In the genomic region with DNA sequence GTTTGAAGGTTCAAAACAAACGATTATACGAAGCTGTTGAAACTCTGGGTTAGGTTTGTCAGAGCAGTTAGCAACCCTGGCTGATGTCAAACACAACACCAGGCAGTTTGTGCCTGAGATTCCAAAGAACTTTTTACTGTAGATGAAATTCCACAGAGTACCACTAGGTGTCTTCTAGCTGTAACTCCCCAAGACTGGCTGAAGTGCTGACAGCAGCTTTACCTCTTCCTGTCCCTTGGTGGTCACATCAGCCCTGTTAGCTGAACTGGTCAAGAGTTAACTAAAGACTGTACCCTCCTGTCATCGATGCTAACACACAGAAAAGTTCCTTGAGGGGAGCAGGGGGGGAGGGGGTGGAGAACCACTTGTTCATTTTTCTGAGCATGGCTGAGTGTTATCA, we compare ENCODE assay signal across 9 mouse cellular contexts. TPM values are rescaled to one million over a fixed set of nuclear protein-coding genes. Genes with fewer than 3 reads are reported as not detected.
A peak's percentile ranks its signal among the peaks of the same experiment; 100 is the strongest.
DNase-seq lines count a peak whose midpoint lies in the region; ATAC-seq and TF ChIP-seq lines count a peak whose summit lies in the region.
"Had no signal": no experiment of that assay in that cellular context is flagged by ENCODE, and none has a peak within 500 bp of the region (broad histone marks: within the 10 kb centered on the region; RNA-seq: fewer than 3 reads in every experiment).

No protein-coding gene starts in this region.

- H3K9me3 ChIP-seq in forebrain, embryonic 14.5 days (replicated peaks; ENCODE audit: control insufficient read depth, low read length), result no peaks in the 10 kb centered on the region
- no peaks in the 10 kb centered on the region for H3K9me3 ChIP-seq in forebrain, embryonic 15.5 days
- no peaks in the 10 kb centered on the region for H3K9me3 ChIP-seq in neural tube, embryonic 11.5 days (ENCODE audit: control insufficient read depth, low read length)
- H3K9me3 ChIP-seq in kidney, postnatal 0 days (replicated peaks; ENCODE audit: low read length), result no peaks in the 10 kb centered on the region
- no peaks in the 10 kb centered on the region for H3K9me3 ChIP-seq in stomach, embryonic 14.5 days (ENCODE audit: control insufficient read depth, low read depth, low read length)

- 53% methylated on average over 3 of the region's 3 CpGs for WGBS in forebrain, embryonic 14.5 days
- WGBS in forebrain, embryonic 15.5 days, result 37% methylated on average over 3 of the region's 3 CpGs
- 47% methylated on average over 3 of the region's 3 CpGs for whole genome bisulfite sequencing in neural tube, embryonic 11.5 days
- WGBS in kidney, postnatal 0 days, result 42% methylated on average over 3 of the region's 3 CpGs
- WGBS in stomach, embryonic 14.5 days, result 34% methylated on average over 3 of the region's 3 CpGs

- H3K36me3 ChIP-seq in forebrain, embryonic 14.5 days (ENCODE audit: control insufficient read depth, insufficient read depth, low read length), result no peaks in the 10 kb centered on the region
- H3K36me3 ChIP-seq in forebrain, embryonic 15.5 days, result no peaks in the 10 kb centered on the region
- H3K36me3 ChIP-seq in neural tube, embryonic 11.5 days (ENCODE audit: control insufficient read depth, insufficient read depth, low read length), result no peaks in the 10 kb centered on the region
- H3K36me3 ChIP-seq in kidney, postnatal 0 days (ENCODE audit: insufficient read depth, low read length), result no peaks in the 10 kb centered on the region
- no peaks in the 10 kb centered on the region for H3K36me3 ChIP-seq in stomach, embryonic 14.5 days (ENCODE audit: control insufficient read depth, insufficient read depth, low read length)

- peak; percentile 42; the same call in 1 of the 2 replicates for ATAC-seq in forebrain, embryonic 14.5 days
- ATAC-seq in forebrain, embryonic 15.5 days (replicated peaks), result no peak; the same call in 1 of the 2 replicates
- ATAC-seq in neural tube, embryonic 11.5 days (ENCODE audit: insufficient read depth, low FRiP score, low TSS enrichment), result peak; percentile 75
- ATAC-seq in kidney, postnatal 0 days (replicated peaks; ENCODE audit: low FRiP score, low read depth), result peak; percentile 52; the same call in 1 of the 2 replicates
- ATAC-seq in stomach, embryonic 14.5 days (ENCODE audit: insufficient number of reproducible peaks, insufficient read depth, low FRiP score, low read depth), result peak; percentile 53; the same call in 1 of the 2 replicates

- no peaks in the 10 kb centered on the region for H3K27me3 ChIP-seq in forebrain, embryonic 14.5 days (replicated peaks; ENCODE audit: control insufficient read depth, insufficient read depth, low read length)
- H3K27me3 ChIP-seq in forebrain, embryonic 15.5 days, result no peaks in the 10 kb centered on the region
- no peaks in the 10 kb centered on the region for H3K27me3 ChIP-seq in neural tube, embryonic 11.5 days (ENCODE audit: control insufficient read depth, insufficient read depth, low read length)
- H3K27me3 ChIP-seq in kidney, postnatal 0 days (ENCODE audit: insufficient read depth, low read length), result no peaks in the 10 kb centered on the region
- no peaks in the 10 kb centered on the region for H3K27me3 ChIP-seq in stomach, embryonic 14.5 days (ENCODE audit: control insufficient read depth, insufficient read depth, low read length)

- no peak overlapping the region for H3K4me2 ChIP-seq in forebrain, embryonic 14.5 days (ENCODE audit: low read length)
- H3K4me2 ChIP-seq in forebrain, embryonic 15.5 days (replicated peaks), result no peak overlapping the region
- H3K4me2 ChIP-seq in neural tube, embryonic 11.5 days (ENCODE audit: low read depth), result no peak overlapping the region
- H3K4me2 ChIP-seq in kidney, postnatal 0 days (ENCODE audit: low read length), result no peak overlapping the region
- no peak overlapping the region for H3K4me2 ChIP-seq in stomach, embryonic 14.5 days (replicated peaks; ENCODE audit: low read depth, low read length)

- H3K27ac ChIP-seq in forebrain, embryonic 14.5 days (ENCODE audit: low read depth, low read length), result no peak overlapping the region
- H3K27ac ChIP-seq in forebrain, embryonic 15.5 days (replicated peaks), result no peak overlapping the region
- no peak overlapping the region for H3K27ac ChIP-seq in neural tube, embryonic 11.5 days (ENCODE audit: low read depth, low read length)
- no peak overlapping the region for H3K27ac ChIP-seq in kidney, postnatal 0 days
- H3K27ac ChIP-seq in stomach, embryonic 14.5 days (ENCODE audit: low read length), result no peak overlapping the region

- no peaks in the 10 kb centered on the region for H3K4me1 ChIP-seq in forebrain, embryonic 14.5 days (ENCODE audit: control insufficient read depth, insufficient read depth, low read length)
- H3K4me1 ChIP-seq in forebrain, embryonic 15.5 days, result no peaks in the 10 kb centered on the region
- H3K4me1 ChIP-seq in neural tube, embryonic 11.5 days (ENCODE audit: control insufficient read depth, insufficient read depth, low read length), result no peaks in the 10 kb centered on the region
- no peaks in the 10 kb centered on the region for H3K4me1 ChIP-seq in kidney, postnatal 0 days (replicated peaks; ENCODE audit: insufficient read depth, low read length)
- H3K4me1 ChIP-seq in stomach, embryonic 14.5 days (ENCODE audit: control insufficient read depth, insufficient read depth, low read length), result no peaks in the 10 kb centered on the region

- no peak overlapping the region for H3K4me3 ChIP-seq in forebrain, embryonic 14.5 days (ENCODE audit: low read depth, low read length)
- no peak overlapping the region for H3K4me3 ChIP-seq in forebrain, embryonic 15.5 days
- H3K4me3 ChIP-seq in neural tube, embryonic 11.5 days (ENCODE audit: low read depth, low read length), result no peak overlapping the region
- H3K4me3 ChIP-seq in kidney, postnatal 0 days (replicated peaks; ENCODE audit: low read depth, low read length), result no peak overlapping the region
- no peak overlapping the region for H3K4me3 ChIP-seq in stomach, embryonic 14.5 days (ENCODE audit: low read depth, low read length)

- no peak overlapping the region for H3K9ac ChIP-seq in forebrain, embryonic 14.5 days (ENCODE audit: low read length)
- no peak overlapping the region for H3K9ac ChIP-seq in forebrain, embryonic 15.5 days (replicated peaks)
- no peak overlapping the region for H3K9ac ChIP-seq in neural tube, embryonic 11.5 days (ENCODE audit: low read length)
- H3K9ac ChIP-seq in kidney, postnatal 0 days (ENCODE audit: low read depth, low read length), result no peak overlapping the region
- H3K9ac ChIP-seq in stomach, embryonic 14.5 days (replicated peaks; ENCODE audit: low read depth, low read length), result no peak overlapping the region

- peak; percentile 67 for TF ChIP-seq CTCF in kidney, postnatal 0 days (IDR thresholded peaks at IDR 0.05; ENCODE audit: low read depth)

- DNase-seq in forebrain, embryonic 14.5 days (ENCODE audit: low spot score), result peak; percentile 54
- no peak for DNase-seq in neural tube, embryonic 11.5 days (ENCODE audit: low spot score)
- no peak for DNase-seq in neural tube, embryonic 10.5 days (ENCODE audit: extremely low spot score, low spot score)
- peak; percentile 81 for DNase-seq in kidney, postnatal 0 days (ENCODE audit: low spot score)
- DNase-seq in heart, adult 8-10 months (ENCODE audit: low spot score), result no peak
- no peak for DNase-seq in natural killer cell, adult 2 months (ENCODE audit: low spot score in 2 of 2)

RNA-seq across cellular contexts. Expression of a gene that starts 46.0 kb away (rescaled TPM):
- polyA plus RNA-seq in forebrain, embryonic 14.5 days (2014; fragmentation: Nextera tagmentation; extraction: Ambion mirVana), result 8.6 and 13.6 TPM in 2 replicates
- polyA plus RNA-seq in forebrain, embryonic 15.5 days (2015; fragmentation: Nextera tagmentation; extraction: Ambion mirVana), result 12.4 and 13.0 TPM in 2 replicates
- polyA plus RNA-seq in neural tube, embryonic 11.5 days (2014; fragmentation: Nextera tagmentation; extraction: Ambion mirVana), result 2.1 and 2.4 TPM in 2 replicates
- polyA plus RNA-seq in kidney, postnatal 0 days (2015; fragmentation: Nextera tagmentation; extraction: Ambion mirVana), result 2.4 and 3.2 TPM in 2 replicates
- 4.7 TPM in 2 replicates for polyA plus RNA-seq in stomach, embryonic 14.5 days (2014; fragmentation: Nextera tagmentation; extraction: Ambion mirVana)
- not detected for total RNA-seq in heart, adult 8-10 months (2022)
- total RNA-seq: heart, adult 18-20 months had no signal

Comparison
In these comparisons a context has a peak if more than half of its experiments do, and no peak if none do; other contexts are left out.
1. DNase-seq: peak in forebrain, embryonic 14.5 days (single experiment) and kidney, postnatal 0 days (single experiment); none in neural tube, embryonic 11.5 days (single experiment), neural tube, embryonic 10.5 days (single experiment), heart, adult 8-10 months (single experiment) and natural killer cell, adult 2 months (0 of 2).